Mouse (Mus musculus) MEL (cell line): ENCODE results near the gene Plrg1.

Experiments used
- CTCF ChIP-seq, 3 experiments: IDR thresholded peaks in 2 of 3; conservative IDR thresholded peaks in 1 of 3; 2 replicates each; pipeline ENCODE4 v1.5.1; 2011 to 2012; ENCODE audit warnings: low read length in 3 of 3, low read depth in 2 of 3, mild to moderate bottlenecking in 2 of 3, improper control_type of control experiment in 1 of 3, inconsistent platforms in 1 of 3, mixed read lengths in 1 of 3, moderate library complexity in 1 of 3; ENCODE audit not compliant: control insufficient read depth in 1 of 3, insufficient read depth in 1 of 3, poor library complexity in 1 of 3, severe bottlenecking in 1 of 3
- EP300 ChIP-seq, 2 experiments: IDR thresholded peaks; 2 replicates each; pipeline ENCODE4 v1.6.1; 2011; ENCODE audit warnings: improper control_type of control experiment in 2 of 2, low read length in 2 of 2, low read depth in 1 of 2, mild to moderate bottlenecking in 1 of 2
- GABPA ChIP-seq: IDR thresholded peaks from 2 replicates; pipeline ENCODE4 v1.6.1; 2012; ENCODE audit warnings: low read depth, mild to moderate bottlenecking, inconsistent platforms, low read length, improper control_type of control experiment, moderate library complexity
- GATA1 ChIP-seq: IDR thresholded peaks from 2 replicates; pipeline ENCODE4 v1.6.1; 2011; ENCODE audit warnings: low read depth, low read length, improper control_type of control experiment
- HCFC1 ChIP-seq: IDR thresholded peaks from 2 replicates; pipeline ENCODE4 v1.6.1; 2012; ENCODE audit warnings: low read depth, mild to moderate bottlenecking, inconsistent platforms, low read length, improper control_type of control experiment, moderate library complexity
- MEF2A ChIP-seq: IDR thresholded peaks from 2 replicates; pipeline ENCODE4 v1.6.1; 2014; ENCODE audit warnings: low read depth, mild to moderate bottlenecking, inconsistent platforms, low read length, improper control_type of control experiment; ENCODE audit not compliant: poor library complexity, insufficient replicate concordance, severe bottlenecking; ENCODE audit errors: extremely low read depth
- POLR2A ChIP-seq, 2 experiments: IDR thresholded peaks; 2 replicates each; pipeline ENCODE4 v1.6.1; 2011 to 2012; ENCODE audit warnings: low read length in 2 of 2, mild to moderate bottlenecking in 2 of 2, control low read depth in 1 of 2, improper control_type of control experiment in 1 of 2, low read depth in 1 of 2, moderate library complexity in 1 of 2; ENCODE audit not compliant: control insufficient read depth in 1 of 2, insufficient read depth in 1 of 2, poor library complexity in 1 of 2
- POLR2AphosphoS5 ChIP-seq: IDR thresholded peaks from 2 replicates; pipeline ENCODE4 v1.6.1; 2012; ENCODE audit warnings: low read depth, borderline replicate concordance, mild to moderate bottlenecking, inconsistent platforms, low read length, moderate library complexity, mixed read lengths
- SMC3 ChIP-seq: IDR thresholded peaks from 2 replicates; pipeline ENCODE4 v1.6.1; 2011; ENCODE audit warnings: low read depth, low read length, improper control_type of control experiment
- USF2 ChIP-seq, 2 experiments: IDR thresholded peaks; 2 replicates each; pipeline ENCODE4 v1.6.1; 2011 to 2012; ENCODE audit warnings: improper control_type of control experiment in 2 of 2, low read length in 2 of 2, borderline replicate concordance in 1 of 2, inconsistent platforms in 1 of 2, low read depth in 1 of 2, mild to moderate bottlenecking in 1 of 2; ENCODE audit not compliant: insufficient read depth in 1 of 2
- ZC3H11A ChIP-seq: IDR thresholded peaks from 2 replicates; pipeline ENCODE4 v1.6.1; 2012; ENCODE audit warnings: low read depth, mild to moderate bottlenecking, inconsistent platforms, low read length, improper control_type of control experiment
- ZMIZ1 ChIP-seq: IDR thresholded peaks from 2 replicates; pipeline ENCODE4 v1.6.1; 2012; ENCODE audit warnings: low read depth, mild to moderate bottlenecking, inconsistent platforms, low read length, improper control_type of control experiment, moderate library complexity

DNA sequence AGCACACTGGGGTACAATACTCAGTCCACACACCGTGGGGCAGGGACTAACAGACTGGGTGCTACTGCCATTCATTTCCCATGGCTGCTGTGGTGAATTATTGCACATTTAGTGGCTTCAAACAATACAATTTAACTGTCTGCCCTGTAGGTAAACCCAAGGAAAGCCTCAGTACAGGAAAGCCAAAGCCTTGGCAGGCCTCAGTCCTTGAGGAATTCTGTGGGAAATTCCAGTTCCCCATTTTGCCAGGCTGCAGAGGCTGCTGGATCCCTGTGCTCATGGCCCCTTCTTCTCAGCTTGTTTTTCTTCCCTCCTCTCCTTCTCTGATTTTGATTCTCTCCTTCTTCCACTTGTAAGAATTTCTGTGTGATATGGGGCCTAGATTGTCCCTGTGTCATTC lies 59.6 kb downstream of the Plrg1 start:
- TF ChIP-seq POLR2A (IDR thresholded peaks at IDR 0.05; ENCODE audit: control insufficient read depth in 1 of 2, insufficient read depth in 1 of 2, low read depth in 1 of 2, low read length in 2 of 2, poor library complexity in 1 of 2) (no peak), SMC3 (no peak), CTCF (IDR thresholded peaks at IDR 0.05 in 2 of 3, conservative IDR thresholded peaks at IDR 0.05 in 1 of 3; ENCODE audit: control insufficient read depth in 1 of 3, insufficient read depth in 1 of 3, low read depth in 2 of 3, low read length in 3 of 3, poor library complexity in 1 of 3, severe bottlenecking in 1 of 3) (no peak), USF2 (IDR thresholded peaks at IDR 0.05; ENCODE audit: borderline replicate concordance in 1 of 2, insufficient read depth in 1 of 2, low read depth in 1 of 2, low read length in 2 of 2) (no peak), ZC3H11A (no peak), POLR2AphosphoS5 (no peak), GATA1 (no peak), GABPA (no peak), EP300 (IDR thresholded peaks at IDR 0.05; ENCODE audit: low read depth in 1 of 2, low read length in 2 of 2) (no peak), MEF2A (no peak), ZMIZ1 (no peak), HCFC1 (no peak)
